Mouse (Mus musculus): ENCODE data around the gene Slc26a9.
"Not testable (repeated sequence)": the region's sequence is repeated elsewhere in the genome, so short reads cannot be mapped to it uniquely, and the experiment has no call there.

The Slc26a9 gene

GRCm38 (mm10) chr1:131769296-131769695 lies 25.5 kb downstream of the Slc26a9 start:
- DNase-seq (ENCODE audit: low read depth) = no peak

- DNase-seq (ENCODE audit: low read depth) = no peak
Observed at GRCm38 (mm10) chr1:131770656-131771055, 26.8 kb downstream of the Slc26a9 start.

DNA sequence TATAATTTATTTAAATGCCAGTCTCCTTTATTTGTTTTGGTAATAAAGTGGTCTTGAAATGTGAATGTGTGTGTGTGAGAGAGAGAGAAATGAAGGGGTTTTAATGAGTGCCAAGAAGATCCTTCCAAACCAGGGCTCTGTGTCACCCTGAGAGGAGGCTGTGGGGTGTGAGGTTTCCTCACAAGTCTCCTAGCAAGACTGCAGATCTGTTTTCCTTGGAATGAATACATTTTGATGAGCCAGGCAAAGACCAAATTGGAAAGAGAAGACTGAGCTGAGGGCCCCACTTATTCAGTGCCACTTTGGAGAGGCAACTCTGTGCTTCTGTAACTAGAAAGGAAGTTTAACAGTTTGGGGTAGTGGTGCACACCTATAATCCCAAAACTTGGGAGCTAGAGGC lies 27.6 kb downstream of the Slc26a9 start:
- DNase-seq (ENCODE audit: low read depth) = no peak

DNA sequence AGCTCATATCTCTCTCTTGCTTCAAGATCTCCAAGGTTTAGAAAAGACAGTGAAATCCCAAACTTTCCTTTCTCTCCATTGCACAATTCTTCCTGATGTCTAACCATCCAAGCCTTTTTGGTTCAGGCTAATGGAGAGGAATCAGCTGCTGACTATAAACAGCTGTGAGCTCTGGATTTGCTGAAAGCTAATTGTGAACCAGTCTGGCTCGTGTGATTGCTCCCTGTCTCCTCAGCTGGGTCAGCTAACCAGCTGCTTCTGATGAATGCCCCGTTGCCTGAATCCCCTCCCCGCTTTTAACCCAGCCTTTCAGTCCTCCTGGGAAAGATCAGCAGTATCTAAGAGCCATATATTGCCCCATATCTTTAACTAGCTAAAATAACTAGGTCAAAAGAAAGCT lies 50.8 kb downstream of the Slc26a9 start:
- DNase-seq (ENCODE audit: low read depth) = no peak

- no peak for DNase-seq (ENCODE audit: low read depth)
Observed at GRCm38 (mm10) chr1:131795171-131795570, 51.3 kb downstream of the Slc26a9 start.

- DNase-seq (ENCODE audit: low read depth) = no peak
Observed at GRCm38 (mm10) chr1:131797202-131797909, 53.5 kb downstream of the Slc26a9 start, which contains the start of gene Pm20d1. Pm20d1 (plus strand) TSS chr1:131797381.

GRCm38 (mm10) chr1:131800001-131800400 lies 56.2 kb downstream of the Slc26a9 start:
- DNase-seq (ENCODE audit: low read depth) = no peak

DNA sequence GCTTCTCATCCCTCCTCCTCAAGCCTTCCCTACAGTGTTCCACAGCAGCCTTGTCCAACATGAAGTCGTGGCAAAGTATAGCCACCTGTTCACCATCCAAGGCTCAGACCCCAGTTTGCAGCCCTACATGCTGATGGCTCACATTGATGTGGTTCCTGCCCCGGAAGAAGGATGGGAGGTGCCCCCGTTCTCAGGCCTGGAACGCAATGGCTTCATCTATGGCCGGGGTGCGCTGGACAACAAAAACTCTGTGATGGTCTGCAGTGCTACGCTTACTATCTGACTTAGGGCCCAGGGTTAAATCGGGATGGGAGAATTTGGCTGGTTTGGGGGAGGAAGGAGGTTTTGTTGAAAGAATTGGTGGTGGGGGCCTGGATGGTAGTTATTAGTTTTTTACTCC lies 57.2 kb downstream of the Slc26a9 start:
- DNase-seq (ENCODE audit: low read depth) = no peak

DNA sequence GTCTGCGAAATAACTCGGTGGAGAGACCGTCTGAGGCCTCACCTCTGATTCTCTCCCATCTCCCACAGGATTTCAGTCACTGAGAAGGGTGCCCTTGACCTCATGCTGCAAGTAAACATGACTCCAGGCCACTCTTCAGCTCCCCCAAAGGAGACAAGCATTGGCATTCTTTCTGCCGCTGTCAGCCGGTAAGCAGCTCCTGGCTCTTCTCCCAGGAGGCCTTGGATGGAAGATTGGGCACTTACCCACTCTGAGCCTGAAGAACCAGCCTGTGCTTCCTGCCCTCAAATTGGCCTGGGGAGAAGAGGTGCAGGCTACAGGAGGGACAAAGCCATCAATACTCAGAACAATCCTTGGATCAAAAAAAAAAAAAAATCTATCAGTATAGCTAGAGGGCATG lies 58.8 kb downstream of the Slc26a9 start:
- no peak for DNase-seq (ENCODE audit: low read depth)

GRCm38 (mm10) chr1:131804166-131804565 lies 60.3 kb downstream of the Slc26a9 start:
- DNase-seq (ENCODE audit: low read depth) = no peak

DNA sequence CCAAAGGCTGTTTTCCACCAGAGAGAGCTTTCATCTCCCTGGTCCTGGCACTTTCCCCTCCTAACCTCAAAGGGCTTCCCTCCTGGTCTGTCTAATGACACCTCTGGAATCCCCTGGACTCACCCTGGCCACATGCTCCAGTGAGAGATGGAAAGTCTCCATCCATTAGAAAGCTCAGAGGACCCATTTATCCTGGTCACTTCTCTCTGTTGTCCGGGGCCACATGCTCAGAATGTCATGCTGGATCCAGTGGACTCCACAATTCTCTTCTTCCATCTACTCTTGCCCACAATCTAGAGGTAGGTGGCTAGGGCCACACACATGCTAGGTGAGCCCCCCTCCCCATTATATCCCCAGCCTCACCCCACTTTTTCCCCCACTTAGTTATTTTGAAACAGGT lies 65.2 kb downstream of the Slc26a9 start:
- DNase-seq (ENCODE audit: low read depth) = no peak

DNA sequence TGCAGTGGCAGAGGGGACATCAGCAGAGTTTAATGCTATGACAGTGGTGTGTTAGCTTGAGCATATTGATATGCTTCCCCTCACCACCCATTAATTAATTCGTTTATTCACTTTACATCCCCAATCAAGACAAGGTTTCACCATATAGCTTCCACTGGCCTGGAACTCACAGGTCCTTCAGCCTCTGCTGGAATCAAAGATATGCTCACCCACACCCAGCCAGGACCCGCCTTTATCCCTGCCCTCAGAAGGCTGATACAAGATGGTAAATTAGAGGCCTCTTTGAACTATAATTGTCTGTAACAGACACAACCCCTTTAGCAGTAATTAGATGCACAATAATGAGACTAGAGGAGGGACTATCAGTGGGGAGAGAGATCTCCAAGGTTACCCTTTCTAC lies 65.8 kb downstream of the Slc26a9 start:
- no peak for DNase-seq (ENCODE audit: low read depth)

GRCm38 (mm10) chr1:131811393-131811792 lies 67.6 kb downstream of the Slc26a9 start:
- no peak for DNase-seq (ENCODE audit: low read depth)

GRCm38 (mm10) chr1:131812006-131812405 lies 68.2 kb downstream of the Slc26a9 start:
- no peak for DNase-seq (ENCODE audit: low read depth)

DNA sequence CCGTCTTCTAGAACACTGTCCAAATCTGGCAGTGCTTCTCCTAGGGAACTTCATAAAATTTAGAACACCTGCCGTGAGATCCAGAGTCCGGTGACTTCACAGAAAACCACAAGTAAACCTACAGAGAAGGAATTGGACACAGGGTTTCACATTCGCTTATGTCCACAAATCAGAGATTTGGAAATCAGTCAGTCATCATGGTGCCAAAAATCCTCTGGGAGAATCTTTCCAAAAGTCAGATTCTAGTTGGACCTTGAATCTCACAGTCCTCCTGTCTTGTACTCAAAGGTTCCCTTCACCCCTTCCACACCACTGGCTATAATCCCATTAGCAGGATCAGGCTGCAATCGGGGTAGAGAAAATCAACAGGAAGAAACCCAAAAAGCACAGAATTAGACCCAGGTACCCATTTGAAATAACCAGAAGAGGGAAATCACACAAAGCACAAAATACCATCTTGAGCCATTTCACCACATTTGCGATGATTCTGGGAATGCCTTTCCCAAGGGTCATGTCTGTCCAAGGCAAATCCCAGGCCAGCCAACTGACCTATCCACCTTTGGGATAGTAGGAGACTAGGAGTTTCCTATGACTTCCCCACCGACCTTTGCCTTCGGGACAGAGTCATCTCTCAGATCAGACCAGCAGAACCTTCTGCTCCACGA lies 68.9 kb downstream of the Slc26a9 start:
- no peak for DNase-seq (ENCODE audit: low read depth)

DNA sequence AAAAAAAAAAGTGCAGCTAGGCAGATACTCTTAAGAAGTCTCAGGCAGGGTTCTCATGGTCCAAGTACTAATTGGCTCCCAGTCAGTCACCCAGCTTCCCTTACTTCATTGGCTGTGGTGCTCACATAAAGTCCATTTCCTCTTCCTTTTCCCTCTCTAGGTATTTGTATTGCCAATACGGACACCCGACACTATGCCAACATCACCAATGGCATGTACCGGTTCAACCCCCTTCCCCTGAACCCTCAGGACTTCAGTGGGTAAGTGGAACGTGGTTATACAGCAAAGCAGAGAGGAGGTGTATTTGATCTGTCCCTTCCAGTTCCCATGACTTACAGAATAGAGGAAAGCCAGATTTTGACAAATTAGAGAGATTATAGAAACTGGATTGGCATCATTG lies 69.9 kb downstream of the Slc26a9 start:
- DNase-seq (ENCODE audit: low read depth) = no peak

DNA sequence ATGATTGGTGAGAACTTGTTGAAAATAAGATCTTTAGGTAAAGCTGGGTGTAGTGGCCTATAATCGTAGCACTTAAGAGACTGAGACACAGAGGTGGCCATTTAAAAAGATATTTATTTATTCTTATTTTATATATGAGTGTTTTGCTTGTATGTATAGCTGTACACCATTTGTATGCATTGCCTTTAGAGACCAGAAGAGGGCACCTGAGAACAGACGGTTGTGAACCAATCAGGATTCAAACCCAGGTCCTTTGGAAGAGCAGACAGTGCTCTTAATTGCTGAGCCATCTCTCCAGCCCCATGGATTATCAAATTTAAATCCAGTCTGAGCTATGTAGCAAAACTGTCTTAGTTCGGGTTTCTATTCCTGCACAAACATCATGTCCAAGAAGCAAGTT lies 70.4 kb downstream of the Slc26a9 start:
- DNase-seq (ENCODE audit: low read depth) = peak; percentile 23

GRCm38 (mm10) chr1:131816886-131817285 lies 73.1 kb downstream of the Slc26a9 start:
- DNase-seq (ENCODE audit: low read depth) = no peak

GRCm38 (mm10) chr1:131820353-131820752 lies 76.5 kb downstream of the Slc26a9 start:
- DNase-seq (ENCODE audit: low read depth) = not testable (repeated sequence)

DNA sequence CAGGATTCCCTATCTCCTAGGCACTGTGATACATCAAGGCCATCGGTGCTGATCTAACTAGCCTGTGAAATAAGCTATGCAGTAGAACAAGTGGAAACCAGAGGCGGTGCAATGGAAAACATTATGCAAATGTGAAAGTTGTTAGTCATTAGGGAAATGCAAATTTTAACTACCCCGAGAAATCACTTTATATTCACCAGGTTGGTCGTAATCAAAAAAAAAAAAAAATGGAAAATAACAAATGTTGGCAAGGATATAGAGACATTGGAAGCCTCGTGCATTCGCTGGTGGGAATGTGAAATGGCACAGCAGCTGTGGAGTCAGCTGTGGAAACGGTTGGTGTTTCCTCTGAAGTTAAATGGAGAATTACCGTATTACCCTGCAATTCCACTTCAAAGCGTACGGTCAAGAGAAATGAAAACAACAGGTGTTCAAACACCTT lies 77.1 kb downstream of the Slc26a9 start:
- no peak for DNase-seq (ENCODE audit: low read depth)
